Mouse (Mus musculus): Measurements from ENCODE around the gene Mesp1. TPM values are rescaled to one million over a fixed set of nuclear protein-coding genes. Genes with fewer than 3 reads are reported as not detected.

Mesp1 gene
- total RNA-seq (2012; rRNA removed) (not detected in 2 replicates), polyA plus RNA-seq (2012; ENCODE audit: insufficient read depth in 1 of 2, insufficient read length in 2 of 2, low read depth in 1 of 2, low replicate concordance in 2 of 2, missing spikeins in 1 of 2) (not detected)

DNA sequence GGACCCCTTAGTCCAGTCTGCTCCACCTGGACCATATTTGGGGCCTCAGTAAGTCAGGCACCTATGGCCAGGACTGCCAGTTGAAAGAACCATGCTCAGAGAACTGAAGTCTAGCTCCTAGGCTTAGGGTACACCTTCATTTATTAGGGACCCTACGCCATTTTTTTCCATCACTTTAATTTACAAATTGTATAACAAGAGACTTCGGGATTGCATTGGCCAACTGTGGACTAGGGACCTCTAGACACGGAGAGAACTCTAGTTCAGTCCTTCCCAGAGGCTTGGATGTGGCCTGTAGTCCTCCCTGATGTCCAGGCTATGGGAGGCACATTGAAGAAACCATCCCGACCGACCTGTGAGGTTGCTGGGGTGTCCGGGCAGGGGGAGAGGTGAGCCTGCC, at the start of gene Mesp1:
Mesp1 (minus strand) TSS at position 101 of the 400 bp plus-strand sequence.
- Histone ChIP-seq H3K9me3 (replicated peaks; ENCODE audit: insufficient read depth, low read length) (no peaks in the 10 kb centered on the region), H3K27me3 (ENCODE audit: control insufficient read depth in 1 of 2, insufficient read depth in 2 of 2, low read length in 2 of 2) (no peaks in the 10 kb centered on the region), H3K9ac (ENCODE audit: control insufficient read depth, low read depth, low read length, poor library complexity, severe bottlenecking) (no peak within 1 kb of the TSS), H3K79me2 (ENCODE audit: control insufficient read depth, insufficient read depth, low read length, poor library complexity) (no peaks in the 10 kb centered on the region), H3K4me1 (ENCODE audit: control insufficient read depth in 1 of 2, insufficient read depth in 2 of 2, low read length in 2 of 2) (no peaks in the 10 kb centered on the region), H3K27ac (ENCODE audit: control insufficient read depth, low read depth, low read length) (no peak within 1 kb of the TSS), H3K4me3 (ENCODE audit: control insufficient read depth in 1 of 2, insufficient read depth in 1 of 2, low read depth in 2 of 2, low read length in 2 of 2) (no peak within 1 kb of the TSS), H3K36me3 (ENCODE audit: control insufficient read depth in 1 of 2, insufficient read depth in 2 of 2, low read length in 2 of 2) (no peaks in the 10 kb centered on the region)
- TF ChIP-seq TCF12 (IDR thresholded peaks at IDR 0.05; ENCODE audit: low read depth, low read length) (no peak), UBTF (IDR thresholded peaks at IDR 0.05; ENCODE audit: borderline replicate concordance, insufficient read depth, low read depth, low read length) (no peak), POLR2AphosphoS5 (IDR thresholded peaks at IDR 0.05; ENCODE audit: borderline replicate concordance, low read depth, low read length) (no peak), RAD21 (IDR thresholded peaks at IDR 0.05; ENCODE audit: low read depth, low read length) (no peak), ELF1 (IDR thresholded peaks at IDR 0.05; ENCODE audit: low read depth, low read length) (no peak)
- DNase-seq (ENCODE audit: low read depth, low spot score), result no peak

DNA sequence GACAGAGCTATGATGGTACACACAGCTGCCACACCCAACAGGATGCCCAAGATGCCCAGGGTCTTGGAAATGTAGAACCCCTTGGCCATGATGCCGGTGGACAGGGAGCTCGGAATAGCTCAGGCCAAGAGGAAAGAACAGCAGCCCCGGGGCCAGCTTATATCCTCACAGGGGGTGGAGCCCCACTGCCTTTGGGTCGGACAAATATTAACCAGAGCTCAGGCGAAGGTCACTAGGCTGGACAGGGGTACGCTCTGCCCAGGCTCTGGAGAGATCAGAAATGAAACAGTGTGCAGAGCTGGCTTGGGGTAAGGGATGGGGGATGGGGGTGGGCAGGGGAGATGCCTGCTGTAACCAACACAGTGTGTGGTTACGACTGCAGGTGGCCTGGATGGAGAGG, 48.6 kb upstream of the Mesp1 start:
- H3K27ac ChIP-seq (ENCODE audit: control insufficient read depth, low read depth, low read length), result no peak overlapping the region
- no peaks in the 10 kb centered on the region; a peak in 1 of 4 replicates for H3K36me3 ChIP-seq (ENCODE audit: control insufficient read depth in 1 of 2, insufficient read depth in 2 of 2, low read length in 2 of 2)
- no peak overlapping the region for H3K9ac ChIP-seq (ENCODE audit: control insufficient read depth, low read depth, low read length, poor library complexity, severe bottlenecking)
- no peak for DNase-seq (ENCODE audit: low read depth, low spot score)
- peaks cover 0 to 8% of the 10 kb centered on the region in 2 experiments; a peak in 2 of 4 replicates for H3K4me1 ChIP-seq (ENCODE audit: control insufficient read depth in 1 of 2, insufficient read depth in 2 of 2, low read length in 2 of 2)
- no peaks in the 10 kb centered on the region for H3K9me3 ChIP-seq (replicated peaks; ENCODE audit: insufficient read depth, low read length)
- TF ChIP-seq ETS1 (IDR thresholded peaks at IDR 0.05; ENCODE audit: low read depth, low read length), result no peak
- no peak for TF ChIP-seq MAFK (IDR thresholded peaks at IDR 0.05; ENCODE audit: borderline replicate concordance, low read depth, low read length)
- no peak for TF ChIP-seq KAT2A (conservative IDR thresholded peaks at IDR 0.05; ENCODE audit: low read depth, low read length)
- TF ChIP-seq ZC3H11A (IDR thresholded peaks at IDR 0.05; ENCODE audit: low read depth, low read length), result no peak
- TF ChIP-seq TCF12 (IDR thresholded peaks at IDR 0.05; ENCODE audit: low read depth, low read length), result no peak
- no peak for TF ChIP-seq RCOR1 (IDR thresholded peaks at IDR 0.05; ENCODE audit: low read depth, low read length)
- no peak for TF ChIP-seq ZKSCAN1 (IDR thresholded peaks at IDR 0.05; ENCODE audit: low read depth, low read length)
- no peak for TF ChIP-seq POLR2A (IDR thresholded peaks at IDR 0.05; ENCODE audit: control insufficient read depth in 1 of 2, insufficient read depth in 1 of 2, low read depth in 1 of 2, low read length in 2 of 2, poor library complexity in 1 of 2)
- no peak for TF ChIP-seq MXI1 (IDR thresholded peaks at IDR 0.05; ENCODE audit: low read depth, low read length)
- no peak for TF ChIP-seq ZMIZ1 (IDR thresholded peaks at IDR 0.05; ENCODE audit: low read depth, low read length)
- TF ChIP-seq POLR2AphosphoS5 (IDR thresholded peaks at IDR 0.05; ENCODE audit: borderline replicate concordance, low read depth, low read length), result no peak
- TF ChIP-seq GATA1 (IDR thresholded peaks at IDR 0.05; ENCODE audit: low read depth, low read length), result no peak
- TF ChIP-seq MAZ (IDR thresholded peaks at IDR 0.05; ENCODE audit: low read depth, low read length), result no peak
- no peak for TF ChIP-seq CTCF (IDR thresholded peaks at IDR 0.05 in 2 of 3, conservative IDR thresholded peaks at IDR 0.05 in 1 of 3; ENCODE audit: control insufficient read depth in 1 of 3, insufficient read depth in 1 of 3, low read depth in 2 of 3, low read length in 3 of 3, poor library complexity in 1 of 3, severe bottlenecking in 1 of 3)
- no peak for TF ChIP-seq BHLHE40 (IDR thresholded peaks at IDR 0.05; ENCODE audit: borderline replicate concordance, low read depth, low read length)
- no peak for TF ChIP-seq USF2 (IDR thresholded peaks at IDR 0.05; ENCODE audit: borderline replicate concordance in 1 of 2, insufficient read depth in 1 of 2, low read depth in 1 of 2, low read length in 2 of 2)
- TF ChIP-seq MYC (IDR thresholded peaks at IDR 0.05; ENCODE audit: low read depth, low read length), result no peak
- no peak for TF ChIP-seq NELFE (IDR thresholded peaks at IDR 0.05; ENCODE audit: low read depth, low read length)
- H3K27me3 ChIP-seq (ENCODE audit: control insufficient read depth in 1 of 2, insufficient read depth in 2 of 2, low read length in 2 of 2), result no peaks in the 10 kb centered on the region
- no peaks in the 10 kb centered on the region; the same call in 1 of the 2 replicates for H3K79me2 ChIP-seq (ENCODE audit: control insufficient read depth, insufficient read depth, low read length, poor library complexity)
- no peak overlapping the region for H3K4me3 ChIP-seq (ENCODE audit: control insufficient read depth in 1 of 2, insufficient read depth in 1 of 2, low read depth in 2 of 2, low read length in 2 of 2)
